12 mouse cellular contexts compared by ENCODE assay signal in the genomic region with DNA sequence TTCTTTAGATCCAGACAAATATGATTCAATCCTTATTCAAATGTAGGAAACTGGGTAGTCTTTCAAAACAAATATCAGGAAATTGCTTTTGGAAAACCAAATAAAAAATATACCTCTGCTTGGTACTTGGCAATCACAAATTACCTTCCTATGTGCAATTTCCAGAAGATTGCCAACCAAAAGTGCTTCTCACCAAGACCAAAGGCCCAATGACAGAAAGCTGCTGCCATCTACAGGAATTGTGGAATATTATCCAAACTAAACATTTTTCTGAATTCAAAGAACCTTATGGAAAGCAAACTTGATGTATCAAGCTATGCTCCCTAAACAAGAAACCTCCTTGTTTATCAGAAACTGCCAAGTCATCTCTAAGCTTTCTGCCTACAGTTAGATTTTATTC.
A peak's percentile ranks its signal among the peaks of the same experiment; 100 is the strongest.
DNase-seq lines count a peak whose midpoint lies in the region; ATAC-seq lines count a peak whose summit lies in the region.
"Had no signal": no experiment of that assay in that cellular context is flagged by ENCODE, and none has a peak within 500 bp of the region (broad histone marks: within the 10 kb centered on the region; RNA-seq: fewer than 3 reads in every experiment).

No protein-coding gene starts in this region.

- no peaks in the 10 kb centered on the region for H3K27me3 ChIP-seq in embryonic facial prominence, embryonic 11.5 days (ENCODE audit: control insufficient read depth, insufficient read depth, low read length)
- H3K27me3 ChIP-seq in embryonic facial prominence, embryonic 10.5 days (replicated peaks; ENCODE audit: low read depth, poor library complexity, severe bottlenecking), result no peaks in the 10 kb centered on the region
- no peaks in the 10 kb centered on the region; the same call in 1 of the 2 replicates for H3K27me3 ChIP-seq in kidney, embryonic 15.5 days
- H3K27me3 ChIP-seq: lung, embryonic 15.5 days; neural tube, embryonic 12.5 days had no signal

- H3K9me3 ChIP-seq in embryonic facial prominence, embryonic 11.5 days (replicated peaks; ENCODE audit: control insufficient read depth, low read length), result no peaks in the 10 kb centered on the region
- H3K9me3 ChIP-seq in embryonic facial prominence, embryonic 10.5 days, result no peaks in the 10 kb centered on the region
- no peaks in the 10 kb centered on the region for H3K9me3 ChIP-seq in kidney, embryonic 15.5 days (replicated peaks)
- H3K9me3 ChIP-seq: lung, embryonic 15.5 days; neural tube, embryonic 12.5 days had no signal

- H3K4me1 ChIP-seq in embryonic facial prominence, embryonic 11.5 days (ENCODE audit: control insufficient read depth, insufficient read depth, low read length), result no peaks in the 10 kb centered on the region
- no peaks in the 10 kb centered on the region for H3K4me1 ChIP-seq in embryonic facial prominence, embryonic 10.5 days
- no peaks in the 10 kb centered on the region for H3K4me1 ChIP-seq in kidney, embryonic 15.5 days
- H3K4me1 ChIP-seq: lung, embryonic 15.5 days; neural tube, embryonic 12.5 days had no signal

- no peak overlapping the region for H3K4me3 ChIP-seq in embryonic facial prominence, embryonic 11.5 days (ENCODE audit: low read depth, low read length)
- no peak overlapping the region for H3K4me3 ChIP-seq in embryonic facial prominence, embryonic 10.5 days
- no peak overlapping the region for H3K4me3 ChIP-seq in kidney, embryonic 15.5 days (replicated peaks)
- H3K4me3 ChIP-seq: erythroblast, embryonic 14.5 days; lung, embryonic 15.5 days; neural tube, embryonic 12.5 days had no signal

- H3K36me3 ChIP-seq in embryonic facial prominence, embryonic 11.5 days (replicated peaks; ENCODE audit: control insufficient read depth, insufficient read depth, low read depth, low read length), result no peaks in the 10 kb centered on the region
- H3K36me3 ChIP-seq in embryonic facial prominence, embryonic 10.5 days (replicated peaks), result no peaks in the 10 kb centered on the region
- no peaks in the 10 kb centered on the region for H3K36me3 ChIP-seq in kidney, embryonic 15.5 days
- H3K36me3 ChIP-seq: lung, embryonic 15.5 days; neural tube, embryonic 12.5 days had no signal

- H3K27ac ChIP-seq in embryonic facial prominence, embryonic 11.5 days (replicated peaks; ENCODE audit: low read depth, low read length), result no peak overlapping the region
- no peak overlapping the region for H3K27ac ChIP-seq in embryonic facial prominence, embryonic 10.5 days (replicated peaks)
- H3K27ac ChIP-seq in kidney, embryonic 15.5 days, result no peak overlapping the region
- H3K27ac ChIP-seq: lung, embryonic 15.5 days; neural tube, embryonic 12.5 days had no signal

- H3K4me2 ChIP-seq in embryonic facial prominence, embryonic 11.5 days (ENCODE audit: low read depth, low read length), result no peak overlapping the region
- H3K4me2 ChIP-seq in kidney, embryonic 15.5 days, result no peak overlapping the region
- H3K4me2 ChIP-seq: lung, embryonic 15.5 days; neural tube, embryonic 12.5 days had no signal

- no peak overlapping the region for H3K9ac ChIP-seq in embryonic facial prominence, embryonic 11.5 days (replicated peaks; ENCODE audit: low read length)
- H3K9ac ChIP-seq in kidney, embryonic 15.5 days, result no peak overlapping the region
- H3K9ac ChIP-seq: lung, embryonic 15.5 days; neural tube, embryonic 12.5 days had no signal

- peak; percentile 69 for DNase-seq in embryonic facial prominence, embryonic 11.5 days (ENCODE audit: low spot score)
- DNase-seq in embryonic facial prominence, embryonic 10.5 days (ENCODE audit: low spot score), result no peak
- peak; percentile 7 to 17 for DNase-seq in layer of hippocampus, postnatal 10 days (ENCODE audit: low spot score in 2 of 2)
- DNase-seq in layer of hippocampus, adult 9-10 months (ENCODE audit: low spot score), result no peak
- DNase-seq in ES-CJ7 (ENCODE audit: low read depth, low spot score), result peak; percentile 2
- peak; percentile 5 for DNase-seq in embryo, embryonic 11.5 days (ENCODE audit: low read depth, low spot score)
- DNase-seq: kidney, postnatal 4 days had no signal

- ATAC-seq in embryonic facial prominence, embryonic 11.5 days (replicated peaks; ENCODE audit: insufficient number of reproducible peaks, low FRiP score, low TSS enrichment, low read depth), result no peak
- ATAC-seq in megakaryocyte progenitor cell, adult 5-6 weeks (replicated peaks; ENCODE audit: poor library complexity), result no peak
- no peak for ATAC-seq in kidney, embryonic 15.5 days (replicated peaks; ENCODE audit: low FRiP score)

Comparison
In these comparisons a context has a peak if more than half of its experiments do, and no peak if none do; other contexts are left out.
1. DNase-seq: peak in embryonic facial prominence, embryonic 11.5 days (single experiment), layer of hippocampus, postnatal 10 days (2 of 2), ES-CJ7 (single experiment) and embryo, embryonic 11.5 days (single experiment); none in embryonic facial prominence, embryonic 10.5 days (single experiment) and layer of hippocampus, adult 9-10 months (single experiment).